Mouse (Mus musculus) megakaryocyte, adult 5-6 weeks (primary cell): ENCODE results near the gene Rsg1. TPM values are rescaled to one million over a fixed set of nuclear protein-coding genes. Genes with fewer than 3 reads are reported as not detected.

Experiments
- ATAC-seq: 2 replicates; pipeline ENCODE4 v1.8.0; 2016; ENCODE audit warnings: mild to moderate bottlenecking, inconsistent platforms; ENCODE audit not compliant: poor library complexity, severe bottlenecking
- total RNA-seq, 2 experiments: library from RNA; stranded (forward) in 1 of 2; stranded (reverse) in 1 of 2; fragments of 153-499, 151-499 nt in 1 of 2; fragments of 221-1000, 200-1000 nt in 1 of 2; gene quantifications; 2 replicates each; pipeline versions ENCODE4 v1.2.3 to v1.2.4; 2015 to 2017

The Rsg1 gene
- not detected in 2 replicates for total RNA-seq (2015)
- 0.77 and 0.95 TPM in 2 replicates for total RNA-seq (2017)

DNA sequence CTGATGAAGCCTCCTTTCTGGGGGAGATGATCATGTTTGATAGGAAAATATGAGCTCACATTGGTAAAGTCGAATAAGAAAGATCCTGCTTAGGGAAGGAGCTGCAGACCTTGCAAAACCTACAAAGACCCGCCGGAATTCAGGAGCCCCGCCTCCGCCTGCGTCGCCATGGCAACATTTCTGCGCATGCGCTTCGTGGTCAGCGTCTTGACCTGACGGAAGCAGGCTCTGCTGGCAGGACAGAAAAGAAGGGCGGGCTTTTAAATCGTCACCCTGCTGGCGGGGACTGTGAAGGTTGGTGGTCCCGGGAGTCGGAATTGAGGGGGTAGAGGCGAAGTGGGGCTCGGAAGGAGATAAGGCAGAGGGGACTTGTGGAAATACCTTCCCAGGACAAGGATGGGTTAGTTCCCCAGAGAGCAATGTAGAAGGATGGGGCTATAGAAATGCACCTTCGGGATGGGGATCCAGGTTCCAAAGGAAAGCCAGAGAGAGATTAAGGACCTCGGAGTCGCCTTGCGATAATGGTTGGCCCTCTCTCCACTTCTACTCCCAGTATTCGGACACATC is at the start of gene Rsg1:
TSS of gene Rsg1 (plus strand) at position 187 of the 567 bp plus-strand sequence.
- ATAC-seq: peak; percentile 85

DNA sequence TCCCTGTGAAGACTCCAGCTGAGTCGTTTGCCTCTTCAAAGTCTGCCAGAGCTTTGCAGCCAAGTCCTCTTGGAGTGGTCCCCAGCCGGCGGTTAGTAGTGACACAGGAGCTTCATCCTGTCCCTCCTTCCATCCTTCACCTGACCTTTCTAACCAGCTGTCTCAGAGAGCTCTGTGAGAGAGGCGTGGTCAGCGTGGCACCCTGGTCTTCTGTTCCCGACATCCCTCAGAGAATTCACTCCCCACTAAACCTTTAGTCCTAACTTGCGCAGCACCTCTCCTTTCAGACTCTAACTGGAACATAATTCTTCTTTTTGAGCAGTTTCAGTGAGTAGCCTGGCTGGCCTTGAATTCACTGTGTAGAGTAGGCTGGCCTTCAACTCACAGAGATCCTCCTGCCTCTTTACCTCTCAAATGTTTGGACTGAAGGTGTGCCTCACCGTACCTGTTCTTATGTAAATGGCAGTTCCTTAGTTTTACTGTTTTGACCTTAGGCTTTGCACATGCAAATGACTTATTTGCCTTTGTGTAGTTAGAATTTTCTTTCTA is 47.9 kb upstream of the Rsg1 start:
- no peak for ATAC-seq

DNA sequence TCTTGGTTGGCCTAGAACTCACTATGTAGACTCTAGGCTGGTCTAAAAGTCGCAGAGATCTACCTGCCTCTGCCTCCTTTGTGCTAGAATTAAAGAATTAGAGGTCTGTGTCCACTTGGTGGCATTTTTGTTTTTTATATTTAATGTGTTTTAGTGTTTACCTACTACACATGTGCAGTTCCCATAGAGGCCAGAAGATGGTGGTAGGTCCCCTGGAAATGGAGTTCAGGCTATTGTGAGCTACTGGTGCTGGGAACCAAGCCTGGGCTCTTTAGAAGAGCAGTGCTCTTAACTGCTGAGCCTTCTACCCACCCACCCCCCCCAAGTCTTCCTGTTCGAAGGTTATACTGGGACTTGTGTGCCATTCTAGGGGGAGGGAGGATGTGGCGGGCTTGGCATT is 46.6 kb upstream of the Rsg1 start:
- ATAC-seq: no peak

- no peak for ATAC-seq
These were observed 41.6 kb upstream of the Rsg1 start for GRCm38 (mm10) chr4:141172121-141172520.

- ATAC-seq: no peak
These were observed 38.0 kb upstream of the Rsg1 start for GRCm38 (mm10) chr4:141175783-141176182.

- no peak for ATAC-seq
These were observed 37.4 kb upstream of the Rsg1 start for GRCm38 (mm10) chr4:141176328-141176838.

DNA sequence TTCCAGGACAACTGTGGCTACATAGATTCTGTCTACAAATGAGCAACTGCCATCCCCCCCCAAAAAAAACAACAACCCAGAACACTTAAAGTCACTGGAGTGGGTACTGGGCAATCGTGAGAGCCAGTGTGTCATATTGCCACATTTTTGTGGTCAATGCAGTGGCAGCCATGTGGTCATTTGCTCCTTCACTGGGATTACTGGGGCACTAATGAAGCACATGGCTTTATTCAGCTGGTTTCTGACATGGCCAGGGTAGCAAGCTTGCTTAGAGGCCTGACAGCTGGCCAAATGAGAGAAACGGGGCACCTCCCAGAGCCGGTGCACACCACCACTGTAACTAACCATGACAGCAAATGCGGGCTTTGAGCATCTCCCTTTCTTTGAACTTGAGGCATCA is 35.3 kb upstream of the Rsg1 start:
- no peak for ATAC-seq

DNA sequence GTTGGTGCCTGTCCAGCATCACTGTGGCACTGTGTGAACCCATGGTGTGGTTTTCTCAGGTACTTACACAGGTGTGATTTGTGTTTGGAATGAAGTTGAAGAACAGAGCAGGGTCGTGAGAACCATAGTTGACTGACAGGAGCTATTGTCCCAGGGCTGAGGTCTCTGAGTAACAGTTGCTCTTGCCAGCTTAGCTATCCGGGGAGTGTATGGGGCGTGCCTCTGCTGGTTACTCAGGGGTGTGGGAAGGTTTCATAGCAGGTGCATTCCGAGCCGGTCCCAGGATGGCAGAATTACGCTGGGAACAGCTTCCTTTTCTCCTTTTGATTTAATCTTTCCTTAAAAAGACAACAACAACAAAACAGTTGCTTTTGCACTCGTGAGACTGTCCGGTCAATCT is 32.9 kb upstream of the Rsg1 start:
- ATAC-seq: no peak

- ATAC-seq: peak; percentile 93
These were observed 31.8 kb upstream of the Rsg1 start for GRCm38 (mm10) chr4:141181981-141182380.

DNA sequence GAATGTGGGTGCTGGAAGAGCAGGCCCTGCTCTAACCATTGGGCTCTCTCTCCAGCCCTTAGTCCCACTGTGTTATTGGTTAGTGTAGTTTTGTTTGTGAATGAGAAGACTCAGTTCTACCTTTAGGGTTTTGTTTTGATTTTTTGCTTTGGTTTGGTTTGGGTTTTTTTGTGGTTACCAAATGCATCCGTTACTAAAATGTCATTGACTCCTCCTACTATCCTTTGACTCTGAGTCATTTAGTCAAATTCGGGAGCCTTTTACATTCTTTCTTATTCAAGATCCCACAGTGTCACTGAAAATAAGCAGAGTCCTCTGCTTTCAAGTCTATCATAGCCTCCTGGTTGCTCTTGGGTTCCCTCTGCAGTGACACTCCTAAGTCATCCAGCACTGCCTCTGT is 29.8 kb upstream of the Rsg1 start:
- no peak for ATAC-seq

GRCm38 (mm10) chr4:141184426-141184825 is 29.3 kb upstream of the Rsg1 start:
- ATAC-seq: no peak

DNA sequence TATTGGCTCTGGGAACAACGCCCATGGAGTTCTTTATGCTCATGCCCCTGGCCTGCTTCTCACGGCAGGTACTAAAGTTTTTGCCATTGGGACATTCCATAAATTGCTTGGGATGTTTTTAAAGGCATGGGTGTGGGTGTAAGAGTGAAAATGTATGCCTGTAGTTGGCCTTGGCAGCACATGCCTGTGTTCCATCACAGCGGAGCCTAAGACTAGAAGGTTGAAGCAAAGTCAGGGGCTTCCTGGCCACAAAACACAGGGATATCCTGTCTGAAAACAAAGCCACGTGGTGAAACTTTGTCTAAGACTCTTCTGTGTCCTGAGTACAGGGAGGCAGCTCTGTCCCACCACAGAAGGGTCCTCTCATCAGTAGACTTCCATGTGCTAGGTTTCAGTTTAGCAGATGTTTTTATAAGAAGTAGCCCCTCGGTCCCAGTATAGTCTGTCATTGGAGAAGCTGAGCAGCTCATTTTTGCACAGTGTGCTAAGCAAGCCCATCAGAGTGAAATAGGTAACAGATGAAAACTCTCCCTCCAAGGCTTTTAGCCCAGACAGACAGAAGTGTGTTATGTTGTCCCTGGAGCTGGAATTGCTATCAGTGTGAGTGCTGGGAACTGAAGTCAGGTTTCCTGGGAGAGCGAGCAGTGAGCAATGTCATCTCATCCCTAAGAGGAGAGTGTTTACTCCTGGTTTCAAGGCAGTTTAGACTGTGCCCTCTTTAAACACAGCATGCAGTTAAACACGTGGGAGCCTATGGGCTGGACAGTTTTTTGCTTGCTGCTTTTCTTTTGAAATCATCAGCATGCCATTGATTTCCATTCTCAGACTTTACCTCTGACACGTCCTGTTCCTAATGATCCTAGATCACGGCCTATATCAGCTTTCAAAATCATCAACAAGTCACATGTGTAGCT is 26.6 kb upstream of the Rsg1 start:
- ATAC-seq: no peak

DNA sequence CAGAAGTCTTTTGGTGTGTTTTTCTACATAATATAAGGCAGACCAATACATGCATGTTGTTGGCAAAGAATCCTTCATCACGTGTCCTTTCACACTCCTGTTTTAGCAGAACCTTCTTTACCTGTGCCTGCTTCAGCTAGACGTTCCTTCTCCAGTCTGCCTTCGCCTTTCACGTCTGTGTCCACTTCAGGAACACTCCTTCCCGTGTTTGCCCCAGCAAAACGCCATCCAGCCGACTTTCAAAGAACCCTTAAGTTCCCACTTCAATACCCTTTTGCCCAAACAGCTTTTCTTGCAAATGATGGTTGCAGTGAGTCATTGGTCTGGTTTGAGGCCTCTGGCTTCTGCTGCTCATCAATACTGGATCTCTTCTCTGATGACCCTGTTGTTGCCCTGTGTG is 22.5 kb upstream of the Rsg1 start:
- ATAC-seq: no peak

DNA sequence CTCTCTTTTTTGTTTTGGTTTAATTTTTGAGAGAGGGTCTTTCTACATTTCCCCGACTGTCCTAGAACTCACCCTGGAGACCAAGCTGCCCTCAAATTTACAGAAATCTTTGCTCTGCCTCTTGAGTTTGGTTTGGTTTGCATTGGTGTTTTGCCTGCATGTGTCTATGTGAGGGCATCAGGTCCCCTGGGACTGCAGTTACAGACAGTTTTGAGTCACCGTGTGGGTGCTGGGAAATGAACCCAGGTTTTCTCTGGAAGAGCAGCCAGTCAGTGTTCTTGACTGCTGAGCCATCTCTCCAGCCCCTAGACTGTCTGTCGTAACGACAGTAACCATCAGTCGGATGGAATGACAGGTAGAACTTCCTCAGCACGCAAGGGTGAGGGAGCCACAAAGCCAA is 19.2 kb upstream of the Rsg1 start:
- ATAC-seq: no peak

GRCm38 (mm10) chr4:141196981-141197685 is 16.6 kb upstream of the Rsg1 start:
- ATAC-seq: no peak

GRCm38 (mm10) chr4:141197686-141198035 is 16.1 kb upstream of the Rsg1 start:
- no peak for ATAC-seq

DNA sequence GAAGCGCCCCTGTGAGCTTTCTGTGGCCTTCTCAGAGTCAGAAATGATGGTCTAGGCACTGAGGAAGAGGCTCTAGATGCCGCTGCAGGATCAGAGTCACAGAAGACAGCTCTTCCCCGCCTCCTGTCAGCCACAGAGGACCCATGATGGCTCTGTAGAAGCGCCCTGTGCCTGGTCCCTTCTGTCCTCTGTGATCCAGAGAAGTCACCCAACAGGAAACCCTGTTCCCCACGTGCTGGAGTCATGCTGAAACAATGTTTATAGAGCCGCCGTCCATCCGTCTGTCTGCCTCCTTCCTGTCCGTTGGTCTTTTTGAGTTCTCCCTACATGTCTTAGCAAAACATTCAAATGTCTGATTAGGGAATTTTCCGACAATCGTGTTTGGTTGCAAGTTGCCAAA is 12.8 kb upstream of the Rsg1 start:
- no peak for ATAC-seq

DNA sequence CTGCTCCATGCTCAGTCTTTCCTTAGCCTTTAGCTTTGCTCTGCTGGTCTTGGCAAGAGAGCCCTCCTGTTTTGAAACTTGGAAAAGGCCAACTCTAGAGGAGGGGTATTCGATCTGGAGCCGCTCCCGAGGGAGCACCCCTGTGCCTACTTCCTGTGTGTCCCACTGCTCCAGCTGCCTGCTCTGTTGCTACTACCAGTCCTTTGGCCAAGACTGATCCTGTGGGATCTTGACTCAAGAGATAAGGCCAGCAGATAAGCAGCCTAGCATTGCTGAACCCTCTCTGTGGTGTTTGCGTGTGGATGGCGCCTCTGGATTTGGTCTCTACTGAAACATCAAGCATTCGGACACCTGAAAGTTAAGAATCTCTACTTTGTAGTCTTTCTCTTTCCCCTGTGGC is 11.6 kb upstream of the Rsg1 start:
- no peak for ATAC-seq

- ATAC-seq: no peak
These were observed 9.1 kb upstream of the Rsg1 start for GRCm38 (mm10) chr4:141204580-141205061.

DNA sequence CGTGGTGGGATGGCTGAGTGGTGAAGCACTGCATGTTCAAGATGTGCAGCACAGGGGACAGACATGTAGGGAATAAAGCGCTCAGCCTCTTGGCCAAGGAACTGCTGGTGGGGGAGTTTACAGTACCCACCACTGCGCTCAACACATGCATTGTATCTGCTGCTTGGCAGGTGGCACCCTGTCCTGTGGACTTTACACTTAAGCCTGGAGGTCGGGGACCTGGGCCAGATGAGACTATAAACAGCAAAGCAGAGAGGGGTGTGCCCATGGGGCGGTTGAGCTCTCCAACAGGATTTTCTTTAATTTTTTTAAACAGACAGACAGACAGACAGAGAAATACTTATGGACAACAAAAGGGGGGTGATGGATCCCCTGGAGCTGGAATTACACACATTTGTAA is 6.7 kb upstream of the Rsg1 start:
- no peak for ATAC-seq

- ATAC-seq: peak; percentile 53
These were observed 3.1 kb upstream of the Rsg1 start for GRCm38 (mm10) chr4:141210524-141211219.
